Mouse (Mus musculus) heart, postnatal 4 days (tissue): ENCODE measurements around the gene Slc7a11. TPM values are rescaled to one million over a fixed set of nuclear protein-coding genes. Genes with fewer than 3 reads are reported as not detected.
"Not testable (repeated sequence)": the region's sequence is repeated elsewhere in the genome, so short reads cannot be mapped to it uniquely, and the experiment has no call there.

Source experiments
- DNase-seq: peaks from one replicate; pipeline ENCODE4 v3.0.0; 2021
- total RNA-seq, 2 experiments: library from RNA; stranded (reverse); gene quantifications; 2 replicates each; pipeline ENCODE4 v1.2.3; 2021

The Slc7a11 gene
- under 1 TPM; 0.02 to 0.19 TPM for total RNA-seq

DNA sequence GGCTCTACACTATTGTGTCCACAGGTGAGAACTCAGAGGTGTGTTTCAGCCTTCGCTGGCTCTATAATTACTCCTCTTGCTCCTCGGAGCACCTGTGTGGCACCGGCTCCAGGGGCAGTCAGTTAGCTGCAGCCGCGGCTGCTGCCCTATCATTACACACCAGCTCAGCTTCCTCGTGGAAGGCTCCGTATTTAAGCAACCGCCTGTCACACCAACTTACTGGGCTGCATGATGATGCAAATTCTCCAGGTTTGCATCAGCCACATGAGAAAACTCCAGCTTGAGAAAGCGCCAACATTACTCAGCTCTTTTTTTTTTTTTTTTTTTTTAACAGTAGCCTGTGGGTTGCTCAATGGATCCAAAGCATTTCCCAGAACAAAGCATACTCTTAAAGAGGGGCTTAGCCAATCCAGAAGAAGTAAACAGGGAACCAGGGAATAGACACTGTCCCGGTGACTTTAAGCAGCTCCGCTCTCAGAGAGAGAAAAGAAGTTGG, at the start of gene Slc7a11:
TSS of gene Slc7a11 (minus strand) at position 194 of the 496 bp plus-strand sequence.
- peak; percentile 19 for DNase-seq

DNA sequence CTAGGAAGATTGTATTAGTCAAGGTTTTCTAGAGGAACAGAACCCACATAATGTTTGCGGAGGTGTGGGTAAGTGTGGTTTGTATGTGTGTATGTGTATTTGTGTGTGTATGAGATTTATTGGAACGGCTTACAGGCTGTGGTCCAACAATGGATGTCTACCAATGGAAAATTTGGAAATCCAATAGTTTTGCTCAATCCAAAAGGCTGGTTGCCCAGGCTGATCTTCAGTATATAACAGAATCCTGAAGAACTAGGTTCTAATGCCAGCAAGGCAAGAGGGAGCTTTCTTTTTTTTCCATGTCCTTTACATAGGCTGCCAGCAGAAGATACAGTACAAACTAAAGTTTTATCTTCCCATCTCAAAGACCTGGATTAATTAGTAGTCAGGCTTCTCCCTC, 48.3 kb upstream of the Slc7a11 start:
- no peak for DNase-seq

DNA sequence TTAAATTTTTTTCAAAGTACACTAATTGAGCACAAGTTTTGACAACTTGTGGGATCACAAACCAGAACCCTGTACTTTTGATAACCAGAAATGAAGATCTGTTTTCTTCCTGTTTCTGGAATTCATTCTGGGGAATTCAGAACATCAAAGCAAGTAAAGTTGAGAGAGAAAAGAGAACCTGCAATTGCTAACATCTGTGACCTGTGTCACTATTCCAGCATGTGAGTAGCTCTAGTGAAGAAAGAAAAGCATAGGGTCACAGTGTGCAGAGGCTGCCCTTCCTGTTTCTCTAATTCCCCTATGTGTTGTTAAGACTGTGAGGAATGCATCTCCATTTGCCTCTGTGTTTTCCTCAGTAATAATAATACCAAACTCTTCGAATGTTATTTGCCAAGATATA, 40.7 kb upstream of the Slc7a11 start:
- no peak for DNase-seq

DNA sequence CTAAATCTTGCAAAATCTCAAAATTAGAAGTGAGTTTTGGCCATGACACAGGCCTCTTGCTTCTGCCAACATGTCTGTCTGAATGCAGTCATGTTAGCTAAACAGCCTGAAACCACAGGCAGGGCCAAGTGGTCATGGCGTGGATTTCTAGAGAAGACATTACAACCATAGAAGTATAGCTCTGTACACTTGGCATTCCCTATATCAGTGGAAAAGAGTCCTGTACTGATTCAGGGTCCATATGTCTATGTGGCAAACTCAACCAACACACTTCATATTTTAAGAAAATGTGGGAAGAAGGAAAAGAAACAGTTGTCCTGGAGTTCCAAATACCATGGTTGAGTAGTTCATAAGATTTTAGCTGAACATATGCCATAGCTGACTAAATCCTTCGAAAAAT, 18.8 kb upstream of the Slc7a11 start:
- DNase-seq, result no peak

DNA sequence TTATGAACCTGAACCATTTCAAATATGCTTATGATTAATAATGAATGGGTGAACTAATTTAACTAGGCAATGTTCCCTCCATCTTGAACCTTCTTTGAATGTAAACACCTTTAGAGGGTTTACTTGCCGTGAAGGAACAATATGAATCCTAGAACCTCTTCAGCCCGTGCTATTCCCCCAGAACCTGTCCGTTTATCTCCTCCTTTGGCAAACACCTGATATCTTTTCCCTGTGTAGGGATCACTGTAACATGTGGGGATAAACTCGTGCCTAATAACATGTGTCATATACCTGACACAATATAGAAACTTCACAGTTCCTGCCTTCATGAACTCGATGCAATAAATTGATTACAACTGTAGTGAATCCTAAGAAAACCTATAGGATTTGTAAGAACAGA, 13.7 kb upstream of the Slc7a11 start:
- no peak for DNase-seq

DNA sequence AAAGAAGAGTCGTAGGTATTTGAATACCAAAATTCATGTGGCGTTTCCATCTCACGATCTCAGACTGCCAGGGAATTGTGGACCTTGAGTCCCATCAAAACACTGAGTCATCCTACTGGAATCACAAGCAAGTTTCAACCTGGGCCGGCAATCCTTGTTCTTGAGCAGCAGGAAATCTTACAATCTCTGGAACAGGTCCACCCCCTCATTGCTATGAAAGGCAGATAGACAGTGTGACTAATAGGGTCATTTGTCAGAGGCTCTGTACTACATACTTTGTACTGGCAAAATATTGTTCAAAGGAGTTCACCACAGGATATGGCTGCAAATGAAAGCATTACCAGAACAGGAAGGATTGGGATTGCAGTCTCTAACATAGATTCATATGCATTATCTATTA, 13.2 kb upstream of the Slc7a11 start:
- no peak for DNase-seq

DNA sequence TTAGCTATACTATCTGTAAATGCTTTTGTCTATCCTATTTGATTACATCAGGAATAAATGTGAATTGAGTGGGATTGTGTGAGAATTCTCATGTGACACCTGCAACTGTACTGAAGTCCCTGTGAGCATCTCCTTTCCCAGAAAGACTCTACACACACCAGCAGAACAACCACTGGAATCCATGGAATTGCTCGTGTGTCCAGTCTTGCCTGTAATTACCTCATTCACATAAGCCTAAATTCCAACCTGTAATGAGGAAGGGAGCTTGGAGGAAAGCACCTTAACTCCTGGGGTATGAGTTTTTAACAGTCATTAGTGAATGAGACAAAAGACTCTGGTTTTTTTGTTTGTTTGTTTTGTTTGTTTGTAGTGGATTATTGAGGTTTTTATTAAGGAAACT, 12.6 kb upstream of the Slc7a11 start:
- no peak for DNase-seq

DNA sequence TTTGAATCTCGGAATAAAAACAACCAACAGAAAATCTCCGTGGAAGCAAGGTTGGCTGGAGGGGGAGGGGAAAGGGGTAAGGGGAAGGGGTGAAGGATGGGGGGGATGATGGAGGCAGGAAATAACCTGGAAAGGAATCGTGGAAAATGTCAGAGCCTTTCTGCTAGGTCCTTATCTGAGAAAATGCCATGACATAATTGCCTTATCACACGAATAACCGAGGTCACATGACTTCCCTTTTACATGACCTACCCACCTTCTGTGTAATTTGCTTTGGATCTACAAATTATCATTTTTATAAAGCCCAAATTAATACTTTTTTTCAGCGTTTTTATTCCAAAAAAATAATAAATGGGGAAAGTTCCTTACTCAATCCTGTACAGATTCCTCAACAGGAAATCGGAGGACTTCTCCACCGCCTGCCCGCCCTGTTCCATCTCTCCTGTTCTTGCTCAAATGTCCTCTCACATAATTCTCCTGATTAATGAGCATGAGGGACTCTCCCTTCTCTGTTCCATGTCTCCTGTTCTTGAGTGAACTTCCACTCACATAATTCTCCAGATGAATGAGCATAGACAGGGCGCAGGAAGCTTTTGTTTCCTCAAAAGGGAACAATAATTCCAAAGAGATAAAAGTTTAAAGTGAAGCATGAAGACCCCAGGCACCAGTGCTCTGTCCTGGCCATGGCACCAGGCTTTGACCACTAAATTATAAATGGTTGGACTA, 1.8 kb upstream of the Slc7a11 start:
- DNase-seq, result no peak

DNA sequence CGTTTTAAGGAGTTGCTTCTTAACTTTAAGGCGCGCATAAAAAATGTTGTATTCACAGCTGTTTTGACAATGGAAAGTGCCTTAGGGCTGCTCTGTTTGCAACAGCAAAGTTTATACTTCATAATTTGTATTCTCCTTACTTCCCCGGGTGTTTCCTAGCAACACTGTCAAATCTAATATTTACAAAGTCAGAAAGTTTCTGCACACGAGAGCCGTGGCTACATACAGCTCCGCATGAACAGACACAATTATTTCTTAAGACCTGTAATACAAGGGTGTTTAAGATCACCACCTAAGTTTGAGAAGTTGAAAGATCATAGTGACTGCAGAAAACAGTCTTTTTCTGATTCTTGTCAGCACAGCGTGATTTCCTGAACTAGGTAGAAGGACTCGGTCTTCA, 528 bp upstream of the Slc7a11 start:
- no peak for DNase-seq

DNA sequence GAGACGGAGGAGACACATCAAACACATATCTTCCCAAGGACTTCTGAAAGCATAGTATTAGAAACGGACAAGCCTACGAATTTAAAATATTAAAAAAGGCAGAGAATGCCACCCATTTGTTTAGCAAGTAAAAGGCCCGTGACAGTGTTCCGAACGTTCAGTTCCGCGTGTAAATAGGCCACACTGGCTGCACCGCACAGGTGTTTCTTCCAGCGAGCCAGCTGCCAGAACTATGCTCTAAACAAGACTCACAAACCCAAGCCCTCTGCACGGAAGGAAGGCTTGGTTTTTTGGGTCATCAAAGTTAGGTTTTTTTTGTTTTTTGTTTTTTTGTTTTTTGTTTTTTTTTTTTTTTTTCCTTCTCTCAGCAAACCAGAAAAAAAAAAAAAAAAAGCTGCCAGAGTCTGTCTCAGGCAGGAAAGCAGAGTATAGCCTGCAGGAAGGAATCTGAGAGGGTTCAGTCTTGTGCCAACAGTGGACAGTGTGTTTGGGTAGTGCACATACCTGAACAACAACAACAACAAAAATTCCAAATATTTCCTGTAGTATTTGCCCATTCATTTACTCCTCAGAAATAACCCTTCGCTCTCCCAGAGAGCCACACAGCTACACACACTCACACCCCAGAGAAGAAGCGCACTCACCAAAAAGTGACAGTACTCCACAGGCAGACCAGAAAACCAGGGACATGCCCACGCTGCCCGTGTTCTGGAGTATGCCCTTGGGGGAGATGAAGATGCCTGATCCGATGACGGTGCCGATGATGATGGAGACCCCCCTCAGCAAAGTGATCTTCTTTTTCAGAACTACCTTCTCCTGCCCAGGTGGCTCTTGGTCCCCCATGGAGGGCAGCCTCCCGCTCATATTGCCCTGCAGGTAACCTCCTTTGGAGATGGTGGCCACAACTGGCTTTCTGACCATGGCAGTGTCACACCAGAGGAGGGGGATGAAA, 797 bp downstream of the Slc7a11 start:
- no peak for DNase-seq

DNA sequence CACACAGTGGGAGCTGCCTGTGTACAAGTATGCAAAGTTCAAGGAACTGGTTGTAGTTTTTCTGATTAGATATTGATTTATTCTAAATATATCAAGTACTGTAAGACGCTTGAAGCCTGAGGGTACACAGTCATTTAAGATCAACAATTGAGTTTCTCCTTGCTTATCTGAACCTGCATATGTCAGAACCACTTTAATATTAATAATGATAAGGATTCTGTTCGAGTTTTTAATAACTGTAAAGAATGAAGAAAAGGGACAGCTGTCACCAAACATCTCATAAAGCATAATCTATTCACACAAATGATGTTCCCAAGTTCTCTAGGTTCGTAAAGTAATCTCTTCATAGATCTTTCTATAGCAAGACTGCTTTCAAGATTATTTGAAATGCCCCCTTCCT, 2.1 kb downstream of the Slc7a11 start:
- no peak for DNase-seq

DNA sequence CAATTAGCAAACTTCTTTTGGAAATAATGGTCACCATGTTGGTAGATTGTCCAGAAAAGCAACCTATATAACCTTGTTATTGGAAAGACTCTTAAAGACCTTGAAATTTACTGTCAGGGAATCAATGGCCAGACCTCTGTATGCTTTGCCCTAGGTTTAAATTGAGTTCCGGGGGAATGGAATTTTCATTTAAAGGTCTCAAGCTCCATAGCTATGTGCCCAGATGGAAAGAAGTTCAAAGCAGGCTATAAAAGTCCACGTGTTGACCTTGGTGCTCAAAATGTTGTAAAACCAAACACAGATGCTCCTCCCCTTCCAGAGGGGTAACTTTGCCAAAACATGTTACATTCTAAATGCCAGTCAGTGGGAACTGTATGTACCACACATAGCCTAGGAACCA, 3.0 kb downstream of the Slc7a11 start:
- DNase-seq, result no peak

DNA sequence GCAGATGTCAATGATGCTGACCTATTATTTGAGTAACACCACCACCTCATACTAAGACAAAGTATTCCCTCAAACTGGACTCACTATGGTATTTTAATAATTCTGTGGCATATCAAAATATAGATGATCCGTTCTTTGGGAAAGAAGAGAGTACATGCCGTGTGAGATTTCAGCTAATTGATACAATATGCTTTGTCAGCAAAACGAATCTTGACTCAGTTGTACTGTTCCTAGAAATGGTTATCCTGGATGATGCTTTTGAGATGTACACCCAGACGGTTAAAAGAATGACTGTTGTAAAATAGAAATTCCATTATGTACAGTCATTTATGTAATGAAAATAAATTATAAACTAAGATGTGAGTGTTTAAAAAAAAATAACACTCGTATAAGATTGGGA, 4.0 kb downstream of the Slc7a11 start:
- DNase-seq, result no peak

DNA sequence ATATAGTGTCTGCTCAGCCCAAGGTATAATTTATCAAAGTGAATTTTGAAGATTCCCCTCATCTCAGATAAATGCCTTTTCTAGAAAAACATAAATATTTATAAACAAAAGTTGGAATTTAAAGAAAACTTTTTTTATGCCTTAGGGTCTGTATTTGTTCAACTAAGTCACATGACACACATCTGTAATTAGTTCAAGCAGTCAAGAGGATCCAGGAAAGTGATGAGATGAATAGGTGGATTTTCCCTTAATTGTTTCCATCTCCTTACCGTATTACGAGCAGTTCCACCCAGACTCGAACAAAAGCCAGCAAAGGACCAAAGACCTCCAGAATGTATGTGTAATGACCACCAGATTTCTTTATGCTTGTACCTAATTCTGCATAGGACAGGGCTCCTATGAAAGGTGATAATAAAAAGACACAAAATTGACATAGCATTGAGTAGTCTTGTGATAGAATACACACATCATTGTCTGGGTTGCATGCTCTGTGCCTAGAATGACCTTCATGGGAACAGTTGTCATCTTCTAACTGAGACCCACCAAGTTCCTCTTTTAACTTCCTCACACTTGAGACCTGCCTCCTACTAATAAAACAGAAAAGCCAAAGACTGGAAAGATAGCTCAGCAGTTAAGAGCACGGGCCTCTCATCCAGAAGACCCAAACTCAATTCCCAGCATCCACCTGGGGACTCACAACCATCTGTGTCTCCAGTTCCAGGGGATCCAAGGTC, 4.7 kb downstream of the Slc7a11 start:
- DNase-seq, result no peak

DNA sequence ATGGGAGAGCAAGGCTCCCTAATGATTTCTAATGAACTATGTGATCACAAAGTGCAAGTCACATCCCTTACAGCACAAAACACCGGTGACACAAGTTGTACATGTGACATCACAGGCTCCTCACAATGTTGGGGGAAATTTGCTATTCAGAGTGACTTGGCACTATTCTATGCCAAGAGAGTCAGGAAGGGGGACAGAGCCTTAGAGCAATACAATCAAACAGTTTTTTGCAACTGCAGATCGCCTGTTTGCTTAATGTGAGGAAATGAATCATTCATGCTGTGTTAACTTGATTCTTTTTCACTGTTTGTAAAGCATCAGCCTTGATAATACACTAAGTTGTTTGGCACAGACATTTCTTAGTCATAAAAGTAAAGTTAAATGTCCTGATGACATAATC, 5.3 kb downstream of the Slc7a11 start:
- DNase-seq, result not testable (repeated sequence)

DNA sequence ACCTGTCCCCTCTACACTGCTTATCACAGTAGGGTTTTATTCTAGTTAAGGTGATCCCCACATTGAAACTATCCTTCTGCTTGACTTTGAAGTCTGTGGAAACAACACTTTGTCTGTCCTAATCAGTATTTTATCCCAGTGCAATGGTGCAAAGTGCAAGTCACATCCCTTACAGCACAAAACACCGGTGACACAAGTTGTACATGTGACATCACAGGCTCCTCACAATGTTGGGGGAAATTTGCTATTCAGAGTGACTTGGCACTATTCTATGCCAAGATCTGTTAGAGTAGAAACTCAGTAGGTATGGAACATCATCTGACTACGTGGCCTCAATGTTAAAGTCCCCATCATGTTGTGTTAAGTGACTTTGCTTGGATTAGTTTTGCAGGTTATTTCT, 7.0 kb downstream of the Slc7a11 start:
- DNase-seq, result not testable (repeated sequence)

DNA sequence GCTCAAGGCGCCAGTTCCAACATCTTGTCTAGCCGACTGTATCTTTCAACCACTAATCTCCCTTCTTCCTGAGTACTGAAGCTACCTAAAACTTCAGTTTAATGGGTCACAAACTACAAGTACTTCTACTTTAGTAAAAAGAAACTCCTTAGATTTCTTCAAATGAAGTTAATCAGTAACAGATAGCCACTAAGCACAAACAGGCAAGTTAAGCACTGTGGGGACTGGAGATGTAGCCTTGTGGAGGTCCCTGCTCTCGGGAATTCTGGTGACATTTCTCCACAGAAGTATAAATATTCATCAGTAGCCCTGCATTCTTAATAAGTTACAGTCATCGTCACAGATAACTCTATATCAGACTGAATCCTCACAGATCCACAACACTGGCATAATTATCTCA, 9.6 kb downstream of the Slc7a11 start:
- DNase-seq, result no peak

DNA sequence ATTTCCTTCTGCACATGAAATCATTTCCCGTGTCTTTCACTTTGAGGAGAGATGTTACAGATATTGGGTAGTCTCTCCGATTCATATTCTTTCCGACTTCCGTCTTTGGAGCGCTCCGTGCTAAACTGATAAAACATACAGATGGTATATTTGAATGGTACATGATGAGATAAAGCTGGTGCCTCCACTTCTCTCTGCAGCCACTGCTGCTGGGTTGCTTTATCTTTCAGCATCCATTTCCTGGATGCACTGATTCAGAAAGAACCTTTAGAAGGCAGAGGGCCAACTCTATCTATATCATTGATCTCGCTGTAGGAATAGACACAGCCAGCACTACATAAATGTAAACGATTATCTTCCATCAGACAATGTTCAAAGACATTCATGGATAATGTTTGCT, 12.6 kb downstream of the Slc7a11 start:
- no peak for DNase-seq

DNA sequence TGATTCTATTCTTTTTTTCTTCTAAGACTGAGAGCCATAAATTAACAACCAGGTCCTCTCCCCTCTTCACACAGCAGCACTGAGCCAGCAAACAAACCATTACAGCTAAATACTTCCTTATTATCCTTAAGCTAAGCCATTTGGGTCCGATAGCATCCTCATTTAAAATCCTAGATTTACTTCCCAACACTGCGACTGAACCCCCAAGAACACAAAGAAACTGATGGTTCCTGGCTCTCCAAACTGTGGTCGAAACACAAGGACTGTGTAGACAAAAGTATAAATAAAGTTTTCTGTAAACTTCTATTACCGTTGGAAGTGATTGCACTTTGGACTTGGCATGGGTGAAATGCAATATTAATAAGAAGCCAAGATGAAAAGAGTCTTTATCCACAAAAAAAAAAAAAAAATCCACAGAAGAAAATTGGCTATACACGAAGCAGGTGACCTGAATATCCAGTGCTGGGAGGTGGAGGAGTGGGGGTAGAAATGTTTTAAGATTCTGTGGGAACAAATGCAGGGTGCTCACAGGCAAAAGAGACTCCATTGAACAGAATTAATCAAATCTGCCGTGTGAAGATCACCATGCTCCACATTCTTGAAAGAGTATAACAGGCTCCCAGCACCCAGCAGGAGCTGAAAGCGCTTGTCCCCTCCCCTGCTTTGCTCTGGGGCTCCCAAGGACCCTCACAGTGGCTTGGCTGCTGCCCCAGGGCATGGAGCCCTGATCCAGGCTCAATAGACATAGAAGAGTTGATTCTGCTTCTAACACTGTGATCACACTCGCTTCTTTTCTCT, 21.7 kb downstream of the Slc7a11 start:
- no peak for DNase-seq

DNA sequence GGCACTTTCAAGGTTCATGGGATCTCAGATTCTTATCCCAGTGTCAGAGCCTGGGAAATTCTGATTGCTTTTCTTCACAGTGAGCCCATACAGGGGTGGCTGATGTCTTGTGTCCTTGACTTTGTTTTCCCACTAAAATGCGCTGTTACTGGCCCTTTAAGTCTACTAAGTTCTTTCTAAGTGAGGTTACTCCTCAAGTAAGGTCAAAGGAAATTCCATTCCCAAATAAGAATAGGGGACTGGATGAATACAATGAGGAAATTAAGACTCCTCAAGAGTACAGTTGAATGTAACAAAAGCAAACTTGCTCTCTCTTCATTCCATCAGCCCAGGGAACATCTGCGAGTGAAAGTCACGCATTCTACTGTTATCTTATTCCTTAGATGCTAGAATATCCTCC, 24.3 kb downstream of the Slc7a11 start:
- DNase-seq, result no peak

DNA sequence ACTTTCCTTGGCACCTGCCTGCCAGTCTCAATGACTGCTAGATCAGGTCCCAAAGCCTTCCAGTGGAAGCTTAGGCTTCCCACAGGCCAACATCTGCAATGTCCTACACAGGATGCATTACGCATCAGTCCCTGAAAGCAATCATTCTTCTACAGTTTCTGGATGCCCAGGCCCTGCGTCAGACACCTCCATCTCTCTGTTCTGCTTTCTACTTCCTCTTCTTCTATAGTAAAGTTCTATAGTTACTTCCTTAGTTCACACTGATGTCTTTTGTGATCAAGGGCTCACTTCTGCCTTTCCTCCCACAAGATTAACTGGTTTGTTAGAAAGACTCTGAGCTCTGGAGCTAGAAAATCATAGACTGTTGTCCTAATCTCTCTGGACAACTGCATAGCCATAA, 36.6 kb downstream of the Slc7a11 start:
- DNase-seq, result no peak

DNA sequence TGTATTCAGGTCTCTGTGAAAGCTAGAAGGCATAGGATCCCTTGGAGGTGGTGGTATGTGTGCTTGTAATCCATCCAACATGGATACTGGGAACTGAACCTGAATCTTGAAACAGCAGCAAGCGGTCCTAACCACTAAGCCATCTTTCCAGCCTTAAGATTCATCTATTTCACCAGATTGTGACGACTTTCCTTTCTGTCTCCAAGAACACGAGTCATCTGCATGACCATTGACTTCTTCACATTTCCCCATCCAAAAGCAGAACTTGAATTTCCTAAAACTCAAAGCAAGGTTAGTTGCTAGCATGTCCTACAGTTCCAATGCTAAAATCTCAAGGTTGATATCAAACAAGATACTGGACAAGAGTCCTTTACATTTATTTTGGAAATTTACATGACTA, 37.5 kb downstream of the Slc7a11 start:
- DNase-seq, result no peak
